Mouse (Mus musculus) megakaryocyte, embryonic 14.5 days (primary cell): ENCODE results near the gene Naa11. TPM values are rescaled to one million over a fixed set of nuclear protein-coding genes. Genes with fewer than 3 reads are reported as not detected.

Experiments used
- H3K27me3 ChIP-seq: replicated peaks from 2 replicates; pipeline ENCODE3; 2012; ENCODE audit warnings: inconsistent platforms
- H3K36me3 ChIP-seq: replicated peaks from 2 replicates; pipeline ENCODE3; 2012; ENCODE audit warnings: low read length, inconsistent platforms, mixed read lengths
- H3K4me1 ChIP-seq: 2 replicates; pipeline ENCODE4 v1.6.1; 2012; ENCODE audit warnings: inconsistent platforms
- H3K4me3 ChIP-seq: replicated peaks from 2 replicates; pipeline ENCODE3; 2012; ENCODE audit warnings: moderate library complexity, mild to moderate bottlenecking, inconsistent platforms
- H3K9me3 ChIP-seq: 2 replicates; pipeline ENCODE4 v1.6.1; 2012; ENCODE audit warnings: inconsistent platforms
- FLI1 ChIP-seq: IDR thresholded peaks from 2 replicates; pipeline ENCODE4 v1.6.1; 2012; ENCODE audit warnings: low read length, inconsistent platforms, mixed read lengths
- GATA1 ChIP-seq: IDR thresholded peaks from 3 replicates; pipeline ENCODE4 v1.6.1; 2012; ENCODE audit warnings: mixed read lengths, low read length, inconsistent platforms, borderline replicate concordance
- polyA plus RNA-seq: library from polyadenylated mRNA; stranded (reverse); fragments of >175 nt; gene quantifications from 2 replicates; pipeline ENCODE4 v1.2.3, GENCODE M21; 2012; ENCODE audit warnings: low replicate concordance; ENCODE audit not compliant: insufficient read depth

The Naa11 gene
- polyA plus RNA-seq: not detected in 2 replicates

DNA sequence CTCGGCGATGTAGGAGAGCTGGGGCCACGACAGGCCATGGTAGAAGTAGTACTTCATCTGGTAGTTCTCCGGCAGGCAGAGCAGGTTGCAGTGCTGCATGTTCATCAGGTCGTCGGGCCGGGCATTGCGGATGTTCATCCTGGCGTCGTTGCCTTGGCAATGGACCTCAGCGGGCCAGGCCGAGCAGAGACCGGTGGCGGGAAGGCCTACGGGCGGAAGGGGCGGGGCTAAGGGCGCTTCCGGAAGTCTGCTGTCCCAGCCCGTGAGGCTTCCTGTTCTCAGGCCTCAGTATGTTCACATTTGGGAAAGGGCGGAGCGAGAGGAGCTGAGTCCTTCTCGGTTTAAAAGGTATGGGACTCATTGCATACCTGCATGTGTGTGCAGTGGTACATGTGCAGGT is at the start of gene Naa11:
Gene Naa11, minus strand, starts transcription at position 220 of the 400 bp plus-strand sequence.
- peaks cover 10% of the 10 kb centered on the region for H3K9me3 ChIP-seq
- H3K4me3 ChIP-seq: peak within 1 kb of the TSS; percentile 33
- no peaks in the 10 kb centered on the region for H3K27me3 ChIP-seq
- no peak for TF ChIP-seq FLI1
- no peak for TF ChIP-seq GATA1
- no peaks in the 10 kb centered on the region for H3K4me1 ChIP-seq
- no peaks in the 10 kb centered on the region for H3K36me3 ChIP-seq

DNA sequence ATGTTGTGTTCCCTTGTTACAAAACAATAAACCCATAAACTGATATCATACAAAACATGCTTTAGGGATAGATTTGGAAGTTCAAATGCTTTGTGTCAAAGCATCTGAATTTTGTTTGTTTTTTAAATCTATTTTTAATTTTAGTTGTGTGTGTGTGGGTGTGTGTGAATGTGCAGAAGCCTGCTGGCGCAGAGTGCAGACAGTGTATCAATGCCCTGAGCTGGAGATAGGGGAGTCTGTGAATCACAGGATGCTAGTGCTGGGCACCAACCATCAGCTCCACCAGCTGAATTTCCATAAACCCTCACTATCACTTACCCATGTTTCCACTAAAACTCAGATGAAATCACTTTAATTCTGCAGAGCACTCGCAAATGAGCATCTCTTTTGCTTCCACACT is 40.3 kb upstream of the Naa11 start:
- Histone ChIP-seq H3K27me3 (no peaks in the 10 kb centered on the region), H3K9me3 (no peaks in the 10 kb centered on the region), H3K4me3 (no peak overlapping the region), H3K36me3 (no peaks in the 10 kb centered on the region), H3K4me1 (no peaks in the 10 kb centered on the region)
- TF ChIP-seq FLI1: no peak
- TF ChIP-seq GATA1: no peak

DNA sequence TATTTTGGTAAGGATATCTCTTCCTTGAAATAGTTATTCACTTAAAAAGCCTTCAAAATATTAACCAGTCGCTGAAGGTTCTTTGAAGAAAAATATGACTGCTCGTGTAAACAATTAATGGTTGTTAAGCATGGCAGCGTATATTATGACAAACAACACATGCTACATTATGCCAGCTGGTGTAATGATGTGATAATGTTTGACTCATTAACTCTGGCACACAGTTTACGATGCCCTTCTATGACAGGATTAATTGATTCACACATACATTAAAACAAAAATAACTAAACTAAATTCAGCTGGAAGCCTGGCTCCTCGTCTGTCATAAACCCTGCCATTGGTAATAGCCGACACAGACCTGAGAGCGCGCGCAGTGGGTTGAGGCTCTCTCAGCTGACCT is 37.8 kb upstream of the Naa11 start:
- TF ChIP-seq FLI1 (no peak), GATA1 (no peak)
- H3K9me3 ChIP-seq: no peaks in the 10 kb centered on the region
- H3K27me3 ChIP-seq: no peaks in the 10 kb centered on the region
- no peaks in the 10 kb centered on the region for H3K4me1 ChIP-seq
- H3K36me3 ChIP-seq: no peaks in the 10 kb centered on the region
- no peak overlapping the region for H3K4me3 ChIP-seq

DNA sequence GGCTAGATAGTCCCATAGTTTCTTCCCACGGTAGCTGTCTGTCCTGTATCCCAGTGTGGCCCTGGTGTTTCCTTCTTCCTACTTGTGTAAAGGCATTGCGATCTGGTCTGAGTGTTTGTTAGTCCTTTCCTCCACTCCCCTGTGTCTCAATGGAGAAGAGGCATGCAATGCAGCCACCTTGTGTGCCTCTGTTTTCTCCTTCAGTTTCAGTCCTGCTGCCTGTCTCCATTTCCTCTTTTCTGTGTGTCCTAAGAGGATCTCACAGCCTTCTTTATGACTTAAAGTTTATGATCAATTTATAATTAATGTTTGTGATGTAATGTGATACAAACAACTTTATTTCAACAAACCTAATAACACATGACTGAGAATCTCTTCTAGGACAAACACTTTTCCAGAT is 29.5 kb upstream of the Naa11 start:
- TF ChIP-seq FLI1 (no peak), GATA1 (no peak)
- no peaks in the 10 kb centered on the region for H3K9me3 ChIP-seq

DNA sequence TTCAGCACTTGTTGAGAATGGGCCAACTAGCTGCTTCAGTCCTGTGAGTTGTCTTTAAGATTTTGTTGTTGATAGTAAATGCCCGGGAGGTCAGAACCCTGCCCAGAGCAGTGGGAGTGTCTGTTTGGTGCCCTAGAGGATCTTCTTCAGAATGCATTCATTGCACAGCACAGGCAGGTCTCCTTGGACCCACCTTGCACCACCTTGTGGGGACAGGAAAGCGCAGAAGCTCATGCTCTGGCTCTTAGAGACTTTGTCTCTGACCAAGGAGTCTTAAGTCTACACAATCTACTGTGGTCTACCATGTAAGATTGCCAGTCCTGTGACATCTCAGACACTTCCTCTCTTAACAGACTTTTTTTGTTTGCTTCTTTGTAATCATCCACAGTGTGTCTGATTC is 25.0 kb upstream of the Naa11 start:
- Histone ChIP-seq H3K27me3 (no peaks in the 10 kb centered on the region), H3K4me1 (no peaks in the 10 kb centered on the region), H3K9me3 (no peaks in the 10 kb centered on the region), H3K36me3 (no peaks in the 10 kb centered on the region), H3K4me3 (no peak overlapping the region)
- TF ChIP-seq FLI1 (no peak), GATA1 (no peak)

More for the DNA sequence above, 29.5 kb upstream of the Naa11 start:
- no peaks in the 10 kb centered on the region for H3K36me3 ChIP-seq
- no peaks in the 10 kb centered on the region for H3K27me3 ChIP-seq
- no peak overlapping the region for H3K4me3 ChIP-seq
- no peaks in the 10 kb centered on the region for H3K4me1 ChIP-seq

DNA sequence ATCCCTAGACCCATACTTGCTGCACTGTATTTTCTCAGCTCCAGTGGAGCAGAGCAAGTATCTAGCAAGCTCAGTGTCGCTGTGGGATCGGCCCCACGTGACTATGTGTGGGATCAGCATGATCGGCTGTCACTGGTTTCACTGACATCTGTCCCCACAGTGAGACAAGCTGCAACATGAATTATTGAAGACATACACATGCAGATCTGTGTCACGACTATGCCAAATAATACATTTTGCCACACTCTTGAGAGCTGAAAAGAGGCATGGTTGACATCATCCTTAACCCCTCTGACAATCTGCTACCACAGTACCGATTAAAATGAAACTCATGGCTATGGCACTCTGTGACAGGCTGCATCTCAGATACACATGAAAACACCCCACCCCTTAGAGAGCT is 23.7 kb upstream of the Naa11 start:
- H3K36me3 ChIP-seq: no peaks in the 10 kb centered on the region
- TF ChIP-seq FLI1: no peak
- no peak for TF ChIP-seq GATA1
- H3K4me1 ChIP-seq: no peaks in the 10 kb centered on the region
- H3K27me3 ChIP-seq: no peaks in the 10 kb centered on the region
- H3K9me3 ChIP-seq: no peaks in the 10 kb centered on the region
- H3K4me3 ChIP-seq: no peak overlapping the region

DNA sequence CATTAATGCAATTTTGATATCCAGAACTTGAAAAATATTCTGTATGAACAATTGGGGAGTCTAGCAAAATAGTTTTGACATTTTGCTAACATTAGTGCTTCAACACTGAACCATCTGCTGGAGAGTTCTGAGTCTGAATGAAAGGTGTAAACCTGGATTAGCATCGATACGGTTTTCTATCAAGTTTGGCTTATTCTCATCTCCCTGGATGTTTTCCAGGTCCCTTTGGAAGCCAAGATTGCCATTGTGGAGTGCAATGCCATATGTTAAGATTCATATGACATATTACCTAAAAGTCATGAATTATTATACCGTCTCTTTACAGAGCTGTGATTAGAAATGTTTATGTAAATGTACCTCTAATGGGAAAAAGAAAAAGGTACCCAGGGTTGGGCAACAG is 21.5 kb upstream of the Naa11 start:
- no peaks in the 10 kb centered on the region for H3K36me3 ChIP-seq
- no peak overlapping the region for H3K4me3 ChIP-seq
- TF ChIP-seq FLI1: no peak
- TF ChIP-seq GATA1: no peak
- no peaks in the 10 kb centered on the region for H3K4me1 ChIP-seq
- no peaks in the 10 kb centered on the region for H3K27me3 ChIP-seq
- no peaks in the 10 kb centered on the region for H3K9me3 ChIP-seq

DNA sequence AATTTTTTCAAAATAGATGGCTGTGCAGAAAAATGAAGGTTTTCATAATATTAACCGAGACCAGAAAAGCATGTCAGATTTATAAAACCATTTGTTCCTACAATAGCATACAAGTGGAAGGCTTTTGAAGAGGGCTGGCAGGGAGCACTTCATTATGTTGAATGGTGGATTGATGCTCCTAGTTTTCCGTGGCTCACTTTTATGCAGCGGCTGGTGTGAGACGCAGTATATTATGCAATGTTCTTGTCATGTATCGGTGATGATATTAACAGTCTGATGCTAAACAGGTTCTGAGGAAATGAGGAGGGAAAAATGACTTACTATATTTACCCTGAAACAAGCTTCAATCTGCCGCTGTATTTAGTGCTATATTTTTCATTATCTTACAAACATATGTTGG is 18.0 kb upstream of the Naa11 start:
- Histone ChIP-seq H3K9me3 (no peaks in the 10 kb centered on the region), H3K4me3 (no peak overlapping the region), H3K4me1 (no peaks in the 10 kb centered on the region), H3K36me3 (no peaks in the 10 kb centered on the region), H3K27me3 (no peaks in the 10 kb centered on the region)
- TF ChIP-seq GATA1 (no peak), FLI1 (no peak)

DNA sequence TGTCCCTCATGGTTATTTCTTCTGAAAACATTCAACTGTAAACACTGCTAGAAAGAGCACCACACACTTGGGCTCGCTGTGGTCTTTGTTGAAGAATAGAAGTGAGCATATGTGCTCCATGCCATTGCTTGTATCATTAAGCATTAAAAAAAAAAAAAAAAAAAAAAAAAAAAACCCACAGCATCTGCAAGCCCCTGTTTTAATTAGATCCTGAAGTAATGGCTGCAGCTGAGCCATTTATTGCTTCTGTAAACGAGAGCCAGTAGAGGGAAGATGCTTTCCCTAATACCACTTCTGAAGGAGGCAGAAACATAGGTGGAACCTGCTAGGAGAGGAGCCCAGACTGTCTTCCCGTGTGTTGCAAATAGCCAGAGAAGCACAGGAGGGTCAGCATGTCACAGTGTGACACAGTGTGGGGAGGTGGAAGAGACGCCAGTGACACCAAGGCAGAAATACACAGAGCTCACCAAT is 17.1 kb upstream of the Naa11 start:
- Histone ChIP-seq H3K27me3 (no peaks in the 10 kb centered on the region), H3K4me3 (no peak overlapping the region), H3K9me3 (no peaks in the 10 kb centered on the region), H3K36me3 (no peaks in the 10 kb centered on the region), H3K4me1 (no peaks in the 10 kb centered on the region)
- TF ChIP-seq GATA1: no peak
- TF ChIP-seq FLI1: no peak

DNA sequence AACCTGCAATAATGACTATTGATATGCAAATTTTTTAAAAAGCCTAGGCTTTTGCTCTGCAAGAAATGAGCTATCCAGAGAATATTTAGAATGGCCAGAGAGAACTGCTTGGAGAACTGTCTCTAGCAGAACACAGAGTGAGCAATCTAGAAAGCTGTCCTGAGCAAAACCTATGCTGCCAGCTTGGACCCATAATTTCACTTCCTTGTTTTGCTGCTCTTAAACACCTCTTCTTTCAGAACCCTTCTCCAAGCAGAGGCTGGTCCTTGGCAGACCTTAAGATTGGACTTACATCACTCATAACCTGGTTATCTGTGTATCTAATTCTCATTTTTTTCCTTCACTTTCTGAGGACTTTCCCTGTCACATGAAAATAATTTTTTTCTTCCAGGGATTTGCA is 8.9 kb upstream of the Naa11 start:
- no peaks in the 10 kb centered on the region for H3K27me3 ChIP-seq

DNA sequence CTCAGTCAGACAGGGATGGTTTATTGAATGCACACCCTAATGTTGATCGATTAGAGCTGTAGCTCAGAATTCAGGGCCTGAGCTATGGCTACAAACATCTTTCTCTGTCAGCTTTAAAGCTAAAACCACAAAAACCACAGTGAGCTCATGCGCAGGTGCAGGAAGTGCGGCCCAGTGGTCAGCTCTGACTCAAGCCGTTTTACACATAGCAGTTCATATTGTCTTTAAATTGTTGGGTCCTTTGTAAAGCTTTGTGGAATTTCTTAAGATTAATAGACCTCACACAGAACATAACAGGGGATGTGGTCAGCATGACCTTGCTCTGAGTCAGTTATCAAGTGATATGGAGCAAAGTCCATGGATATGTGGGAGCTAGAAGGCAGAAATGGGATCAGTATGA is 5.4 kb upstream of the Naa11 start:
- H3K4me3 ChIP-seq: no peak overlapping the region
- H3K4me1 ChIP-seq: no peaks in the 10 kb centered on the region
- H3K36me3 ChIP-seq: no peaks in the 10 kb centered on the region
- H3K9me3 ChIP-seq: peaks cover 8% of the 10 kb centered on the region; the same call in 1 of the 2 replicates
- TF ChIP-seq GATA1 (no peak), FLI1 (no peak)
- H3K27me3 ChIP-seq: no peaks in the 10 kb centered on the region

More for the DNA sequence above, 8.9 kb upstream of the Naa11 start:
- H3K9me3 ChIP-seq: peaks cover 8% of the 10 kb centered on the region; the same call in 1 of the 2 replicates
- no peaks in the 10 kb centered on the region for H3K4me1 ChIP-seq
- H3K36me3 ChIP-seq: no peaks in the 10 kb centered on the region
- no peak overlapping the region for H3K4me3 ChIP-seq
- TF ChIP-seq FLI1 (no peak), GATA1 (no peak)
